Mouse (Mus musculus): ENCODE data around the gene Dlg2.

GRCm38 (mm10) chr7:91955584-91955983 lies 1479.1 kb downstream of the Dlg2 start:
- TF ChIP-seq CTCF (IDR thresholded peaks at IDR 0.05; ENCODE audit: borderline replicate concordance, extremely low read depth, insufficient read depth, insufficient read length) (no peak), POLR2A (IDR thresholded peaks at IDR 0.05; ENCODE audit: borderline replicate concordance, extremely low read depth, insufficient read depth, insufficient read length, poor library complexity, severe bottlenecking) (no peak)

All from brain, embryonic 14.5 days (tissue).